Mouse (Mus musculus): ENCODE measurements around the gene Dzip1l. TPM values are rescaled to one million over a fixed set of nuclear protein-coding genes. Genes with fewer than 3 reads are reported as not detected.

The Dzip1l gene
- polyA plus RNA-seq, 1 experiment from 2014 or later = 0.71 TPM

- WGBS (ENCODE audit: insufficient replicate concordance) = 81% methylated on average over 17 of the region's 17 CpGs
Measured at GRCm38 (mm10) chr9:99637227-99637626, 7.9 kb downstream of the Dzip1l start.

GRCm38 (mm10) chr9:99637736-99638135 lies 8.4 kb downstream of the Dzip1l start:
- H3K4me1 ChIP-seq (ENCODE audit: control insufficient read depth, low read depth, low read length) = no peaks in the 10 kb centered on the region
- no peaks in the 10 kb centered on the region for H3K27me3 ChIP-seq (ENCODE audit: control insufficient read depth, insufficient read depth, low read depth, low read length)
- no peak overlapping the region for H3K27ac ChIP-seq (ENCODE audit: low read length)
- no peak overlapping the region for H3K4me3 ChIP-seq (ENCODE audit: low read depth, low read length)
- WGBS (ENCODE audit: insufficient replicate concordance) = 78% methylated on average over 13 of the region's 13 CpGs
- ATAC-seq (ENCODE audit: low read depth) = no peak
- no peak overlapping the region for H3K9ac ChIP-seq (ENCODE audit: low read depth, low read length)
- no peaks in the 10 kb centered on the region for H3K36me3 ChIP-seq (ENCODE audit: control insufficient read depth, insufficient read depth)
- no peak overlapping the region for H3K4me2 ChIP-seq (ENCODE audit: low read depth, low read length)
- no peaks in the 10 kb centered on the region for H3K9me3 ChIP-seq (replicated peaks; ENCODE audit: control insufficient read depth, low read length)

More at GRCm38 (mm10) chr9:99637227-99637626, 7.9 kb downstream of the Dzip1l start:
- Histone ChIP-seq H3K36me3 (ENCODE audit: control insufficient read depth, insufficient read depth) (no peaks in the 10 kb centered on the region), H3K4me2 (ENCODE audit: low read depth, low read length) (no peak overlapping the region), H3K27me3 (ENCODE audit: control insufficient read depth, insufficient read depth, low read depth, low read length) (no peaks in the 10 kb centered on the region), H3K9ac (ENCODE audit: low read depth, low read length) (no peak overlapping the region), H3K9me3 (replicated peaks; ENCODE audit: control insufficient read depth, low read length) (no peaks in the 10 kb centered on the region), H3K4me1 (ENCODE audit: control insufficient read depth, low read depth, low read length) (no peaks in the 10 kb centered on the region), H3K27ac (ENCODE audit: low read length) (no peak overlapping the region), H3K4me3 (ENCODE audit: low read depth, low read length) (no peak overlapping the region)
- ATAC-seq (ENCODE audit: low read depth) = no peak

- H3K27ac ChIP-seq (ENCODE audit: low read length) = no peak overlapping the region
- ATAC-seq (ENCODE audit: low read depth) = no peak
- 57% methylated on average over 5 of the region's 5 CpGs for WGBS (ENCODE audit: insufficient replicate concordance)
Measured at GRCm38 (mm10) chr9:99639957-99640356, 10.7 kb downstream of the Dzip1l start.

GRCm38 (mm10) chr9:99645416-99645815 lies 16.1 kb downstream of the Dzip1l start:
- H3K9ac ChIP-seq (ENCODE audit: low read depth, low read length) = no peak overlapping the region
- 74% methylated on average over 6 of the region's 6 CpGs for WGBS (ENCODE audit: insufficient replicate concordance)
- no peaks in the 10 kb centered on the region for H3K9me3 ChIP-seq (replicated peaks; ENCODE audit: control insufficient read depth, low read length)
- no peaks in the 10 kb centered on the region for H3K4me1 ChIP-seq (ENCODE audit: control insufficient read depth, low read depth, low read length)
- H3K4me2 ChIP-seq (ENCODE audit: low read depth, low read length) = no peak overlapping the region
- H3K27ac ChIP-seq (ENCODE audit: low read length) = no peak overlapping the region
- H3K36me3 ChIP-seq (ENCODE audit: control insufficient read depth, insufficient read depth) = no peaks in the 10 kb centered on the region
- H3K27me3 ChIP-seq (ENCODE audit: control insufficient read depth, insufficient read depth, low read depth, low read length) = no peaks in the 10 kb centered on the region
- ATAC-seq (ENCODE audit: low read depth) = no peak
- H3K4me3 ChIP-seq (ENCODE audit: low read depth, low read length) = no peak overlapping the region

More at GRCm38 (mm10) chr9:99639957-99640356, 10.7 kb downstream of the Dzip1l start:
- Histone ChIP-seq H3K4me1 (ENCODE audit: control insufficient read depth, low read depth, low read length) (no peaks in the 10 kb centered on the region), H3K36me3 (ENCODE audit: control insufficient read depth, insufficient read depth) (no peaks in the 10 kb centered on the region), H3K9ac (ENCODE audit: low read depth, low read length) (no peak overlapping the region), H3K4me3 (ENCODE audit: low read depth, low read length) (no peak overlapping the region), H3K9me3 (replicated peaks; ENCODE audit: control insufficient read depth, low read length) (no peaks in the 10 kb centered on the region), H3K4me2 (ENCODE audit: low read depth, low read length) (no peak overlapping the region), H3K27me3 (ENCODE audit: control insufficient read depth, insufficient read depth, low read depth, low read length) (no peaks in the 10 kb centered on the region)

GRCm38 (mm10) chr9:99646102-99646501 lies 16.8 kb downstream of the Dzip1l start:
- Histone ChIP-seq H3K4me2 (ENCODE audit: low read depth, low read length) (no peak overlapping the region), H3K36me3 (ENCODE audit: control insufficient read depth, insufficient read depth) (no peaks in the 10 kb centered on the region), H3K4me3 (ENCODE audit: low read depth, low read length) (no peak overlapping the region), H3K9ac (ENCODE audit: low read depth, low read length) (no peak overlapping the region), H3K9me3 (replicated peaks; ENCODE audit: control insufficient read depth, low read length) (no peaks in the 10 kb centered on the region), H3K4me1 (ENCODE audit: control insufficient read depth, low read depth, low read length) (no peaks in the 10 kb centered on the region), H3K27ac (ENCODE audit: low read length) (no peak overlapping the region), H3K27me3 (ENCODE audit: control insufficient read depth, insufficient read depth, low read depth, low read length) (no peaks in the 10 kb centered on the region)
- ATAC-seq (ENCODE audit: low read depth) = no peak
- 77% methylated on average over 6 of the region's 6 CpGs for WGBS (ENCODE audit: insufficient replicate concordance)

GRCm38 (mm10) chr9:99660756-99661155 lies 31.5 kb downstream of the Dzip1l start:
- 62% methylated on average over 10 of the region's 10 CpGs for WGBS (ENCODE audit: insufficient replicate concordance)
- no peak overlapping the region for H3K27ac ChIP-seq (ENCODE audit: low read length)
- H3K27me3 ChIP-seq (ENCODE audit: control insufficient read depth, insufficient read depth, low read depth, low read length) = no peaks in the 10 kb centered on the region
- H3K9me3 ChIP-seq (replicated peaks; ENCODE audit: control insufficient read depth, low read length) = no peaks in the 10 kb centered on the region
- H3K36me3 ChIP-seq (ENCODE audit: control insufficient read depth, insufficient read depth) = no peaks in the 10 kb centered on the region
- H3K4me1 ChIP-seq (ENCODE audit: control insufficient read depth, low read depth, low read length) = no peaks in the 10 kb centered on the region
- H3K4me2 ChIP-seq (ENCODE audit: low read depth, low read length) = no peak overlapping the region
- H3K9ac ChIP-seq (ENCODE audit: low read depth, low read length) = no peak overlapping the region
- ATAC-seq (ENCODE audit: low read depth) = no peak
- no peak overlapping the region for H3K4me3 ChIP-seq (ENCODE audit: low read depth, low read length)

GRCm38 (mm10) chr9:99661606-99662166 lies 32.4 kb downstream of the Dzip1l start:
- Histone ChIP-seq H3K4me3 (ENCODE audit: low read depth, low read length) (no peak overlapping the region), H3K9me3 (replicated peaks; ENCODE audit: control insufficient read depth, low read length) (no peaks in the 10 kb centered on the region), H3K4me2 (ENCODE audit: low read depth, low read length) (no peak overlapping the region), H3K27me3 (ENCODE audit: control insufficient read depth, insufficient read depth, low read depth, low read length) (no peaks in the 10 kb centered on the region), H3K4me1 (ENCODE audit: control insufficient read depth, low read depth, low read length) (no peaks in the 10 kb centered on the region), H3K36me3 (ENCODE audit: control insufficient read depth, insufficient read depth) (no peaks in the 10 kb centered on the region), H3K9ac (ENCODE audit: low read depth, low read length) (no peak overlapping the region), H3K27ac (ENCODE audit: low read length) (no peak overlapping the region)
- WGBS (ENCODE audit: insufficient replicate concordance) = 61% methylated on average over 16 of the region's 16 CpGs
- no peak for ATAC-seq (ENCODE audit: low read depth)

GRCm38 (mm10) chr9:99662406-99662805 lies 33.1 kb downstream of the Dzip1l start:
- Histone ChIP-seq H3K4me2 (ENCODE audit: low read depth, low read length) (no peak overlapping the region), H3K4me1 (ENCODE audit: control insufficient read depth, low read depth, low read length) (no peaks in the 10 kb centered on the region), H3K9me3 (replicated peaks; ENCODE audit: control insufficient read depth, low read length) (no peaks in the 10 kb centered on the region), H3K4me3 (ENCODE audit: low read depth, low read length) (no peak overlapping the region), H3K36me3 (ENCODE audit: control insufficient read depth, insufficient read depth) (no peaks in the 10 kb centered on the region), H3K27me3 (ENCODE audit: control insufficient read depth, insufficient read depth, low read depth, low read length) (no peaks in the 10 kb centered on the region), H3K27ac (ENCODE audit: low read length) (no peak overlapping the region), H3K9ac (ENCODE audit: low read depth, low read length) (no peak overlapping the region)
- 21% methylated on average over 7 of the region's 7 CpGs for WGBS (ENCODE audit: insufficient replicate concordance)
- no peak for ATAC-seq (ENCODE audit: low read depth)

- 67% methylated on average over 10 of the region's 10 CpGs for WGBS (ENCODE audit: insufficient replicate concordance)
Measured at GRCm38 (mm10) chr9:99662887-99663286, 33.6 kb downstream of the Dzip1l start.

More at GRCm38 (mm10) chr9:99662887-99663286, 33.6 kb downstream of the Dzip1l start:
- no peaks in the 10 kb centered on the region for H3K36me3 ChIP-seq (ENCODE audit: control insufficient read depth, insufficient read depth)
- no peak overlapping the region for H3K4me3 ChIP-seq (ENCODE audit: low read depth, low read length)
- no peaks in the 10 kb centered on the region for H3K9me3 ChIP-seq (replicated peaks; ENCODE audit: control insufficient read depth, low read length)
- H3K9ac ChIP-seq (ENCODE audit: low read depth, low read length) = no peak overlapping the region
- no peak for ATAC-seq (ENCODE audit: low read depth)
- no peak overlapping the region for H3K4me2 ChIP-seq (ENCODE audit: low read depth, low read length)
- H3K27me3 ChIP-seq (ENCODE audit: control insufficient read depth, insufficient read depth, low read depth, low read length) = no peaks in the 10 kb centered on the region
- H3K27ac ChIP-seq (ENCODE audit: low read length) = no peak overlapping the region
- no peaks in the 10 kb centered on the region for H3K4me1 ChIP-seq (ENCODE audit: control insufficient read depth, low read depth, low read length)
